Mouse (Mus musculus) G1E (cell line): Measurements from ENCODE around the gene LTO1.

Source experiments
- CTCF ChIP-seq: IDR thresholded peaks from 2 replicates; pipeline ENCODE4 v1.5.1; 2012; ENCODE audit warnings: low read depth, low read length, inconsistent platforms, mixed read lengths
- GATA1 ChIP-seq: IDR thresholded peaks from 2 replicates; pipeline ENCODE4 v1.6.1; 2012; ENCODE audit warnings: borderline replicate concordance, low read length, inconsistent platforms, mixed read lengths
- GATA2 ChIP-seq: IDR thresholded peaks from 2 replicates; pipeline ENCODE4 v1.6.1; 2012; ENCODE audit warnings: low read depth, low read length, inconsistent platforms, borderline replicate concordance
- POLR2AphosphoS5 ChIP-seq: IDR thresholded peaks from 2 replicates; pipeline ENCODE4 v1.6.1; 2012; ENCODE audit warnings: low read depth, low read length, inconsistent platforms; ENCODE audit not compliant: insufficient replicate concordance
- TAL1 ChIP-seq: conservative IDR thresholded peaks from 2 replicates; pipeline ENCODE4 v1.6.1; 2012; ENCODE audit warnings: low read depth, low read length, inconsistent platforms, mixed read lengths

- TF ChIP-seq GATA1 (no peak), POLR2AphosphoS5 (no peak), CTCF (no peak), TAL1 (no peak), GATA2 (no peak)
These were observed 28.4 kb downstream of the LTO1 start for GRCm38 (mm10) chr7:144943254-144943653.
